Mouse (Mus musculus) neural tube, embryonic 15.5 days (tissue): ENCODE results near the gene Ankrd44. TPM values are rescaled to one million over a fixed set of nuclear protein-coding genes. Genes with fewer than 3 reads are reported as not detected.
A peak's percentile ranks its signal among the peaks of the same experiment; 100 is the strongest.

Experiments used
- ATAC-seq: fragments of 200-750 bp; cut with Nextera tagmentation; 2 replicates; pipeline ENCODE4 v1.8.0; 2017; ENCODE audit warnings: mild to moderate bottlenecking, moderate TSS enrichment, moderate library complexity; ENCODE audit not compliant: low FRiP score
- H3K27ac ChIP-seq: fragments of 300-500 bp; sonication (generic); replicated peaks from 2 replicates; pipeline ENCODE4 v1.5.1; 2015; ENCODE audit warnings: mild to moderate bottlenecking, inconsistent platforms
- H3K27me3 ChIP-seq: fragments of 300-500 bp; sonication (generic); replicated peaks from 2 replicates; pipeline ENCODE4 v1.6.1; 2015; ENCODE audit warnings: inconsistent platforms
- H3K36me3 ChIP-seq: fragments of 300-500 bp; sonication (generic); 2 replicates; pipeline ENCODE4 v1.6.1; 2015; ENCODE audit warnings: inconsistent platforms
- H3K4me1 ChIP-seq: fragments of 300-500 bp; sonication (generic); 2 replicates; pipeline ENCODE4 v1.6.1; 2015; ENCODE audit warnings: inconsistent platforms
- H3K4me2 ChIP-seq: fragments of 300-500 bp; sonication (generic); 2 replicates; pipeline ENCODE4 v1.6.1; 2015; ENCODE audit warnings: inconsistent platforms, mild to moderate bottlenecking, moderate library complexity
- H3K4me3 ChIP-seq: fragments of 300-500 bp; sonication (generic); replicated peaks from 2 replicates; pipeline ENCODE4 v1.5.1; 2015; ENCODE audit warnings: mild to moderate bottlenecking, inconsistent platforms
- H3K9ac ChIP-seq: fragments of 300-500 bp; sonication (generic); replicated peaks from 2 replicates; pipeline ENCODE4 v1.6.1; 2015; ENCODE audit warnings: mild to moderate bottlenecking, inconsistent platforms
- H3K9me3 ChIP-seq: fragments of 300-500 bp; sonication (generic); replicated peaks from 2 replicates; pipeline ENCODE4 v1.6.1; 2016; ENCODE audit warnings: inconsistent platforms
- WGBS: fragments of 180-500 bp; shearing (Covaris S2); methylation state at CpG from one replicate; pipeline ENCODE4 v1.1.7; 2015; ENCODE audit warnings: mixed read lengths; 5-methylcytosine and 5-hydroxymethylcytosine counted together
- polyA plus RNA-seq: library from polyadenylated mRNA; unstranded; fragments of >200 nt; fragmentation: Nextera tagmentation; extraction: Ambion mirVana; gene quantifications from 2 replicates; pipeline ENCODE4 v1.2.1, GENCODE M21; 2015

The Ankrd44 gene
- polyA plus RNA-seq, 1 experiment from 2014 or later, result 21.4 TPM

DNA sequence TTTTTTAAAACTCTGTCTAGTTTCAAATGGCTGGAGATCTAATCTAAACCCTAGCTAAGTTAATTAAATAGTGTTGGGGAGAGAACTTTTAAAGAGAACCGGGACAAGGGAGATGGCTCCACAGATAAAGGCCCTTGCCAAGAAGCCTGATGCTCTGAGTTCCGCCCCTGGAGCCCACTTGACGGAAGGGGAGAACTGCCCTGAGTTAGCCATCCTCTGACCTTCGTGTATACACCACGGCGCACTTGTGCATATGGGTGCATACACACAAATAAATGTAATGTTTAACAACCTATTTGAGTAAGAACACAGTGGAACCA is 87.7 kb downstream of the Ankrd44 start:
- no peak overlapping the region for H3K4me2 ChIP-seq
- no peak for ATAC-seq
- no peaks in the 10 kb centered on the region for H3K27me3 ChIP-seq
- 87% methylated on average over 6 of the region's 6 CpGs for WGBS
- H3K4me3 ChIP-seq, result no peak overlapping the region
- no peaks in the 10 kb centered on the region for H3K36me3 ChIP-seq
- H3K9me3 ChIP-seq, result no peaks in the 10 kb centered on the region
- no peak overlapping the region for H3K9ac ChIP-seq
- H3K4me1 ChIP-seq, result peaks cover 8% of the 10 kb centered on the region
- no peak overlapping the region for H3K27ac ChIP-seq

DNA sequence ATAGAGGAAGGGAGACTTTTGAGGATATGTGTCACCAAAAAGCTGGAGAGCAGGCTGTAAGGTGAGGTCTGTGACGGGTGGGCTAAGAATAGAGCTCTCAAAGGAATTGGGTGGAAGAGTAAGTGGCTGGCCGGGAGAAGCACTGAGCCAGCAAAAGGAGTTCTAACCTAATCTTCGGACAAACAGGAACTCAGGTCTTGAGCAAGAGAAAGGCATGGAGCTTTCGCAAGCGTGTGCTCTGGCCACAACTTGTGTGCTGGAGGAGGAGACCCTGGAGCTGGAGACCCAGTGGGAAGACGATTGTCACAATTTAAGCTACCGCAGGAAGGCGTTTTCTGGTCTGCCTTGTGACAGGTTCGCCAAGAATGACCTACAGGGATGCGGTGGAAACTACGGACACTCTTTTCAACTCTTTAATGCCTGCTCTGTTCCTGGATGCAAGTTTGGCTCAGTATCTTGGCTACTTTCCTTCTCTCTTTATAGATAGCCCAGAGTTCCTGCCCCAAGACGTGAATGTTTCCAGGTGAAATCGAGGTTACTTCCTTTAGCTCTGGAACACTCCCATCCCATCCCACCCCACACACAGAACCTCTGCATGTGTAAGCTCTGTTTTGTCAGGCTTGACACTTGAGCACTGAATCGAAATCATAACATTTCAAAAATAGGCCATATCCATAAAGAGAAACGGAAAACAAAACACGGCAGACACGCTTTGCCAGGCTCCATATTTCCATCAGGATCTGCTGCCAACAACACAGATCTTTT is 88.3 kb downstream of the Ankrd44 start:
- Histone ChIP-seq H3K9me3 (no peaks in the 10 kb centered on the region), H3K4me3 (no peak overlapping the region), H3K27ac (no peak overlapping the region), H3K27me3 (no peaks in the 10 kb centered on the region), H3K9ac (no peak overlapping the region), H3K36me3 (no peaks in the 10 kb centered on the region), H3K4me2 (no peak overlapping the region), H3K4me1 (peaks cover 2% of the 10 kb centered on the region)
- no peak for ATAC-seq
- WGBS, result 86% methylated on average over 17 of the region's 17 CpGs

DNA sequence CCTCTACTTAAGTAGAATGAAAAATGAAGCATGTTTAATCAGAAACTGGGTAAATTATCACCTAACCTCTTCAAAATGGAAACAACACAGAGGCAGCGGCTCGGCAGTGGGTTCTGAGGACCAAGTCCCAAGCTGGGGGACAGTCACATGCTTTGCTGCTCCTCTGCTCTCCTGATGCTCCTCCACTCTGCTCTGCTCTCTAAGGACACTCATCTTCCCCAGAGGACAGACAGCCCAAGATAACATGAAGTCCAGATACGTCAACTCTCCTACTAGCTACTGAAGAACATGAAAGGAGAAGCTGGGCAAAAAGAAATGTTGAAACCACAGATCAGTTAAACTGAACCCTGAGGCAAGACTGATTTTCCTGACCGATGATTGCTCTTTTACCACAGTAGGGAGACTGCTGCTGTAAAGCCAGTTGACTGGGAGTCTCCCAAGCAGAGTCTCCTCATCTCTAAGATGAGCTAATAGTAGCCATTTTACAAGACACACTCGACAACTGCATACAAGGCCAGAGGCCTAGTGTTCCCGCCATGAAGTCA is 90.5 kb downstream of the Ankrd44 start:
- Histone ChIP-seq H3K36me3 (no peaks in the 10 kb centered on the region), H3K9me3 (no peaks in the 10 kb centered on the region), H3K4me3 (no peak overlapping the region), H3K4me1 (no peaks in the 10 kb centered on the region), H3K9ac (no peak overlapping the region), H3K27ac (no peak overlapping the region), H3K4me2 (no peak overlapping the region), H3K27me3 (no peaks in the 10 kb centered on the region)
- no peak for ATAC-seq
- 85% methylated on average over 6 of the region's 6 CpGs for WGBS

DNA sequence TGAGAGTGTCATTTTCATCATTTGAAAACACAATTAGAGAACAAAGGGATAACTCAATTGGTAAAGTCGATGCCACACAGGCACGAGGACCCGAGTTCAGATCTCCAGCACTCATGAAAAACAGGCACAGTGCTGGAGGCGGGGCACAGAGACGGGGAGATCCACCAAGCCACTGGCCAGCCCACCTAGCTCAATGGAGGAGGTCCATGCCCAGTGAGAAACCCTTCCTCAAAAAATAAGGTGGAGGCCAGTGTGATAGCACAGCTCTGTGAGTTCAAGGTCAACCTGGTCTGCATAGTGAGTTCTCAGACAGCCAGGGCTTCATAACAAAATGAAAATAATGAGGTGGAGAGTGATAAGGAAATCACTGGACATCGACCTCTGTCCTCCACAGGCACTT is 93.0 kb downstream of the Ankrd44 start:
- Histone ChIP-seq H3K27ac (0 out of 2 replicates have a peak overlapping the region, but pooled peaks have one; percentile 15), H3K27me3 (no peaks in the 10 kb centered on the region), H3K9me3 (no peaks in the 10 kb centered on the region), H3K9ac (no peak overlapping the region), H3K36me3 (no peaks in the 10 kb centered on the region), H3K4me1 (no peaks in the 10 kb centered on the region), H3K4me3 (no peak overlapping the region), H3K4me2 (no peak overlapping the region)
- ATAC-seq, result peak; percentile 19
- 93% methylated on average over 6 of the region's 6 CpGs for WGBS

DNA sequence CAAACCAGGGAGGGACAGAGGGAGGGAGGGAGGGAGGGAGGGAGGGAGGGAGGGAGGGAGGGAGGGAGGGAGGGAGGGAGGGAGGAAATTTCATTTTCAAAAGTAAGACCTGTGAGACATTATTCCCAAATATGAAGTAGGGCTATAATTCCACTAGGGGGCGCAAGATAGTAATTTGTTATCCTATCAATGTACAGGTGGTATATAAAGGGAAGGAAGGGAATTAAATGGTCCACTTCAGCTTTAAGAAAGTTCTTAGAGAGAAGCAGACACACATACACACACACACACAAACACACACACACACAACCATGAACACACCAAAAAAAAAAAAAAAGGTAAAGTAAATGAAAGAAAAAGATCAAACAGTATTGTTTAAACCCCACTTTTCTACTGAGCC is 93.4 kb downstream of the Ankrd44 start:
- Histone ChIP-seq H3K36me3 (no peaks in the 10 kb centered on the region), H3K4me2 (no peak overlapping the region), H3K27ac (no peak overlapping the region), H3K9me3 (no peaks in the 10 kb centered on the region), H3K27me3 (no peaks in the 10 kb centered on the region), H3K9ac (no peak overlapping the region), H3K4me1 (0 out of 2 replicates have a peak, but pooled peaks cover under 1% of the 10 kb centered on the region), H3K4me3 (no peak overlapping the region)
- ATAC-seq, result peak; percentile 59; the same call in 1 of the 2 replicates
- WGBS, result 0% methylated on average over 1 of the region's 1 CpGs

DNA sequence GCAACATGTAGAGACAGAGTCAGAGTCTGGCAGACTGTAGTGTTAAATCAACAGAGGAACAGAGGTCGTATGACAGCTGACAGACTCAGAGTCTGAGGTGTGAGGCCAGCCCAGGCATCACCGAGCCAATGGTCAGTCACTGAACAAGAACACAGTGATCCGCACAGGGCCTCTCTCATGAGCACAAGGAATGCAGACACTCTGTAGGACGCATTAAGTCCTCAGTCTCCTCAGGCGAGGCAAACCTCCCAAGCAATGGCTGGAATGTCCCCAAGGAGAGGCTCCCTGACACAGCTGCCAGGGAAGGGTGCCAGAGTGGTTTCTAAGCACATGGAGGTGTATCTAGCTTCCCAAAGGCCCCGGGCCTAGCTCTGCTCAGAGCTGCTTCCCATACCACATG is 96.0 kb downstream of the Ankrd44 start:
- peaks cover 10% of the 10 kb centered on the region for H3K4me1 ChIP-seq
- 69% methylated on average over 6 of the region's 6 CpGs for WGBS
- no peak for ATAC-seq

DNA sequence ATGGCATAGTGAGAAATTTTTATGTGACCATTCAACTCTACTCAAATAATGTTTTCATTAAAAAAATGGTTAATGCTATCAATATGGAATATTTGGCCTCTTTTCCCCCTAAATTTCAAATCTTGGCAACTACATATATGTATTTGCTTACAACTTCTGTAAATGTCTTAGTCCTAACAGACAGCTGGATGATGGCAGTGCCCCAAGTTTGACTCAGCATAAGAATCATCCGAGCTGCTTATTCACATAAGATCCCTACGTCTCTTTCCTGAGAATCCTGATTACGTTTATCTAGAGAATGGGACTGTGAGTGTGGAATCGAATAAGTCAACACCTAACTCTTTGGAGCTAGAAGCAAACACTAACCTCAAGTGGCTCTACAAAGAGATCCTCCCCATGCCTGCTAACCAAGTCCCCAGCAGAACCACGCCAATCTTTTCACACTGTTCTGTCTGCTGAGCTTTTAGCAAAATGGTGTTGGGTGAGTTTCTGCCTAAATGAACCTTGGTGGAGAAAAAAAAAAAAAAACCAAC is 96.4 kb downstream of the Ankrd44 start:
- no peak overlapping the region for H3K4me3 ChIP-seq
- H3K4me2 ChIP-seq, result no peak overlapping the region
- no peaks in the 10 kb centered on the region for H3K27me3 ChIP-seq
- no peak overlapping the region for H3K9ac ChIP-seq
- peaks cover 10% of the 10 kb centered on the region for H3K4me1 ChIP-seq
- 90% methylated on average over 5 of the region's 5 CpGs for WGBS
- no peaks in the 10 kb centered on the region for H3K36me3 ChIP-seq
- no peaks in the 10 kb centered on the region for H3K9me3 ChIP-seq
- no peak overlapping the region for H3K27ac ChIP-seq
- ATAC-seq, result no peak

More for the DNA sequence above, 96.0 kb downstream of the Ankrd44 start:
- no peak overlapping the region for H3K4me2 ChIP-seq
- no peak overlapping the region for H3K9ac ChIP-seq
- no peak overlapping the region for H3K27ac ChIP-seq
- no peaks in the 10 kb centered on the region for H3K36me3 ChIP-seq
- H3K9me3 ChIP-seq, result no peaks in the 10 kb centered on the region
- no peak overlapping the region for H3K4me3 ChIP-seq
- no peaks in the 10 kb centered on the region for H3K27me3 ChIP-seq

DNA sequence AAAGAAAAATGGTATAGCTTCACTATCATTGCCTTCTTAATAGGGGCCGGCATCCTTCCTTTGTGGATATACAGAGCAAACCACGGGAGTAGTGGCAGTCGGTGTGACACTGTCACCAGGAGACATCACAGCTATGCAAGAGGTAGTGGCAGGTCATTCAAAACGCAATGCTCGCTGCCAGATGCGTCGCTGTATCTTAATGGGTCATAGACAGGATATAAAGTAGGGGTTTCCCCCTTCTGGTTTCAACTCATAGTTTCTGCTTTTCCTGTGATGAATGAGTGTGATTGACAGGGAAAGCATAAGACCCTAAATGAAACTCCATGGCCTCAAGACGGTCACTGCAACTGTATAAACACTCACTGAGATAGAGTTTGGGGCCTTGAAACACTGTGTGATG is 98.4 kb downstream of the Ankrd44 start:
- no peak overlapping the region for H3K4me2 ChIP-seq
- ATAC-seq, result no peak
- H3K9ac ChIP-seq, result no peak overlapping the region
- H3K4me3 ChIP-seq, result no peak overlapping the region
- no peaks in the 10 kb centered on the region for H3K27me3 ChIP-seq
- WGBS, result 83% methylated on average over 8 of the region's 8 CpGs
- H3K4me1 ChIP-seq, result peaks cover 10% of the 10 kb centered on the region
- H3K36me3 ChIP-seq, result no peaks in the 10 kb centered on the region
- no peaks in the 10 kb centered on the region for H3K9me3 ChIP-seq
- H3K27ac ChIP-seq, result no peak overlapping the region

DNA sequence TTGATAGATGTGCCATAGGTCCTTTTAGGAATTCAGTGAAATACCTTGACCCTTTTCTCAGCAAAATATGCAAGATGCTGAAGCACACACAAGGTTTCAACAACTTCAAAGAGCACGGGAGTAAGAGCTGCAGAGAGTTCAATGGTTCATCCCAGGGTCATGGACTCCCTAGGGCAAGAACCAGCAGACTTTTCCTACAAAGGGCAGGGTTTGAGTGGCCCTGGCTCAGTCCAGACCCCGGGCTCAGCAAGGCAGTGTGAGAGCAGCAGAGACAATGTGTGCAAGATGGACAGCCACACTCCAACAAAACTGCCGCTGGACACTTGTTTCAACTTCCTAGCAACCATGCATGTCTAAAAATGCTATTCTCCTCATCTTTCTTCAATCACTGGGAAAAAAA is 98.8 kb downstream of the Ankrd44 start:
- Histone ChIP-seq H3K9ac (no peak overlapping the region), H3K4me2 (no peak overlapping the region), H3K27me3 (no peaks in the 10 kb centered on the region), H3K9me3 (no peaks in the 10 kb centered on the region), H3K36me3 (no peaks in the 10 kb centered on the region), H3K27ac (no peak overlapping the region), H3K4me1 (peaks cover 10% of the 10 kb centered on the region), H3K4me3 (no peak overlapping the region)
- 58% methylated on average over 3 of the region's 3 CpGs for WGBS
- ATAC-seq, result no peak

DNA sequence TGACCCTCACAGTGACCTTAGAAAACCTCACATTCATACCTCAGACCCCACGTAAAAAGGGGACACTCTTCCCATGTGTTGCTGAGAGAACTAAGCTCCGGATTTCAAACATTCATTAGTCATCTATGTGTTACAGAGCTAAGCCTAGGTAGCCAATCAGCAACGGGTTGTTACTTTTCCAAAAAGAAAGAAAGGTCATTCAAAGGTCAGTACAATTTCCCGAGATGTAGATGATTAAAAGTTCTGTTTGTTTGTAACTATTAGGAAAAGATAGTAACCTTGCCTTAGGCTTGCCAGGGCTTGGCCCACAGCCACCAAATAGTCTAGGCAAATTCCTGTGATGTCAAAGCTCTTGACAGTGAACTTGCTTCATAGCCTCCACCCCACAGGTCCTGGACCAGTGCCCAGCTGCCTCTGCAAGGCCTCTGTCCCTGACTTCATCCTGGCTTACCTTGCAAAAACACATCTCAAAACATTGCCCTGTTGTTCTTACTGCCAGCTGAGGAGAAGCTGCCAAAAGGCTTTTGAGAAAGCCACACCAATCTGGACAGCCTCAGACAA is 99.7 kb downstream of the Ankrd44 start:
- Histone ChIP-seq H3K27me3 (no peaks in the 10 kb centered on the region), H3K36me3 (no peaks in the 10 kb centered on the region), H3K4me2 (no peak overlapping the region), H3K27ac (no peak overlapping the region), H3K9me3 (no peaks in the 10 kb centered on the region), H3K4me3 (no peak overlapping the region), H3K4me1 (peaks cover 10% of the 10 kb centered on the region), H3K9ac (no peak overlapping the region)
- 0 out of 2 replicates have a peak, but pooled peaks have one; percentile 13 for ATAC-seq
- 65% methylated on average over 4 of the region's 4 CpGs for WGBS

DNA sequence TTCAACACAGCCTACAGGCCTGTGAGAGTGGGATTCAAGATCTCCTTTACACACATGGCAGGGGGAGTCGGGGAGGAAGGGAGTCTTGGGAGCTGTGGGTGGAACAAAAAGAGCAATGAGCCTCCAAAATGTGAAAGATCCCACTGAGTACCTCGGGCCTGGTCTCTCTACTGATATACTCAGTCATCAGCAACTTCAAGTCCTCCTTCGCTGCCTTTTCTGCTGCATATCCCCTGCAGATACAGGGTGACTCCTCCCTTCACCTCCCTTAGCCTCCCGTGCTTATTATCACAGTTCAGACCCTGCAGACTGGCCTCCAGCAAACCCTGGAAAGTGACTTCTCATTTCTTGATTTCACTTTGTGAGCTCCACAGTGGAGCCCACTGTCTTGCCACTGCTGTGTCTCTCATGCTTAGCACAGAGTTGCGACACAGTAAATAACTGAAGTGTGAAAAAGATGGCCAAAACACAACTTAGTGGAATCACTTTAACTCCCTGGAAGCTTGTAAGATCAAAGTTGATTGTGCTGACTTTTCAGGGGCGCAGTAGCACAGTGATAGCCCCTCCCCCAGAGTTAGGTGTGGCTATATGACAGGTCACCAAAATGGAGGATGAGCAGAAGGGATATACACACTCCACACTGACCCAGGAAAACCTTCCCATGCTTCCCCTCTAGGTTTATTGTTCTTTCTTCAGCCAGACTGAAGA is 100.3 kb downstream of the Ankrd44 start:
- H3K4me2 ChIP-seq, result no peak overlapping the region
- 79% methylated on average over 6 of the region's 6 CpGs for WGBS
- no peaks in the 10 kb centered on the region for H3K36me3 ChIP-seq
- no peaks in the 10 kb centered on the region for H3K27me3 ChIP-seq
- peaks cover 10% of the 10 kb centered on the region for H3K4me1 ChIP-seq
- no peak overlapping the region for H3K4me3 ChIP-seq
- no peak for ATAC-seq
- H3K27ac ChIP-seq, result no peak overlapping the region
- no peaks in the 10 kb centered on the region for H3K9me3 ChIP-seq
- no peak overlapping the region for H3K9ac ChIP-seq
